In genomic region chr2:83816147-83816546, GRCm38 (mm10) we compare ENCODE assay signal across 29 mouse cellular contexts. TPM values are rescaled to one million over a fixed set of nuclear protein-coding genes. Genes with fewer than 3 reads are reported as not detected.
A peak's percentile ranks its signal among the peaks of the same experiment; 100 is the strongest.
DNase-seq lines count a peak whose midpoint lies in the region; ATAC-seq lines count a peak whose summit lies in the region.
"Had no signal": no experiment of that assay in that cellular context is flagged by ENCODE, and none has a peak within 500 bp of the region (broad histone marks: within the 10 kb centered on the region; RNA-seq: fewer than 3 reads in every experiment).

No protein-coding gene starts in this region.

- no peak overlapping the region for H3K4me2 ChIP-seq in hindbrain, embryonic 12.5 days (replicated peaks)
- no peak overlapping the region for H3K4me2 ChIP-seq in hindbrain, embryonic 13.5 days
- peak overlapping the region; percentile 68; the same call in 1 of the 2 replicates for H3K4me2 ChIP-seq in midbrain, embryonic 14.5 days (ENCODE audit: low read length)
- peak overlapping the region; percentile 27; the same call in 1 of the 2 replicates for H3K4me2 ChIP-seq in midbrain, embryonic 15.5 days
- H3K4me2 ChIP-seq: forebrain, embryonic 15.5 days; heart, embryonic 11.5 days; liver, embryonic 12.5 days had no signal

- H3K27ac ChIP-seq in hindbrain, embryonic 12.5 days = no peak overlapping the region
- no peak overlapping the region for H3K27ac ChIP-seq in hindbrain, embryonic 13.5 days
- 0 out of 2 replicates have a peak overlapping the region, but pooled peaks have one; percentile 14 for H3K27ac ChIP-seq in midbrain, embryonic 14.5 days (replicated peaks; ENCODE audit: low read depth, low read length)
- no peak overlapping the region for H3K27ac ChIP-seq in midbrain, embryonic 10.5 days (replicated peaks)
- peak overlapping the region; percentile 29; the same call in 1 of the 2 replicates for H3K27ac ChIP-seq in midbrain, embryonic 15.5 days
- H3K27ac ChIP-seq: forebrain, embryonic 15.5 days; liver, embryonic 12.5 days; stomach, postnatal 0 days had no signal

- 57% methylated on average over 6 of the region's 6 CpGs for WGBS in hindbrain, embryonic 12.5 days
- 37% methylated on average over 6 of the region's 6 CpGs for WGBS in hindbrain, embryonic 13.5 days
- 44% methylated on average over 6 of the region's 6 CpGs for WGBS in midbrain, embryonic 14.5 days
- WGBS in midbrain, embryonic 10.5 days = 85% methylated on average over 6 of the region's 6 CpGs
- 56% methylated on average over 6 of the region's 6 CpGs for WGBS in midbrain, embryonic 15.5 days

- peak; percentile 33; the same call in 1 of the 2 replicates for ATAC-seq in hindbrain, embryonic 12.5 days (ENCODE audit: low FRiP score)
- no peak for ATAC-seq in hindbrain, embryonic 13.5 days (ENCODE audit: low FRiP score)
- ATAC-seq in midbrain, embryonic 14.5 days (ENCODE audit: low FRiP score, low TSS enrichment) = no peak
- ATAC-seq in midbrain, embryonic 15.5 days (replicated peaks) = no peak
- ATAC-seq: CD4-positive, CD25-positive, alpha-beta regulatory T cell, adult 4 months; forebrain, embryonic 15.5 days; intestine, postnatal 0 days; liver, embryonic 12.5 days; liver, postnatal 0 days had no signal

- H3K4me3 ChIP-seq in hindbrain, embryonic 12.5 days = no peak overlapping the region
- no peak overlapping the region for H3K4me3 ChIP-seq in hindbrain, embryonic 13.5 days
- no peak overlapping the region for H3K4me3 ChIP-seq in midbrain, embryonic 14.5 days (replicated peaks; ENCODE audit: low read depth, low read length)
- no peak overlapping the region for H3K4me3 ChIP-seq in midbrain, embryonic 10.5 days
- no peak overlapping the region for H3K4me3 ChIP-seq in midbrain, embryonic 15.5 days
- H3K4me3 ChIP-seq: forebrain, embryonic 15.5 days; liver, embryonic 12.5 days had no signal

- no peaks in the 10 kb centered on the region for H3K9me3 ChIP-seq in hindbrain, embryonic 12.5 days (replicated peaks)
- no peaks in the 10 kb centered on the region for H3K9me3 ChIP-seq in hindbrain, embryonic 13.5 days
- H3K9me3 ChIP-seq in midbrain, embryonic 14.5 days (ENCODE audit: control insufficient read depth, low read length) = no peaks in the 10 kb centered on the region
- H3K9me3 ChIP-seq in midbrain, embryonic 10.5 days (replicated peaks) = no peaks in the 10 kb centered on the region
- no peaks in the 10 kb centered on the region for H3K9me3 ChIP-seq in midbrain, embryonic 15.5 days
- H3K9me3 ChIP-seq: forebrain, embryonic 15.5 days; liver, embryonic 12.5 days had no signal

- DNase-seq in midbrain, embryonic 14.5 days = peak; percentile 58
- DNase-seq in midbrain, embryonic 10.5 days (ENCODE audit: low spot score) = no peak
- DNase-seq in urinary bladder, postnatal 14 days (ENCODE audit: low spot score) = no peak
- DNase-seq in heart, adult 8-10 months (ENCODE audit: low spot score) = no peak
- DNase-seq: adrenal gland, postnatal 14 days; cerebellum, adult 2 months; cerebellum, postnatal 14 days; gastrocnemius, postnatal 25 days; heart, adult 11 months; heart, postnatal 36 days; kidney, postnatal 25 days; layer of hippocampus, postnatal 36 days; left cerebral cortex, postnatal 4 days; liver, postnatal 0 days; lung, postnatal 36 days; right cerebral cortex, adult 18-20 months; right cerebral cortex, postnatal 4 days; thymus, adult 2 months; thymus, postnatal 4 days had no signal

- H3K4me1 ChIP-seq in hindbrain, embryonic 12.5 days = peaks cover 24% of the 10 kb centered on the region
- H3K4me1 ChIP-seq in hindbrain, embryonic 13.5 days (replicated peaks) = peaks cover 33% of the 10 kb centered on the region
- H3K4me1 ChIP-seq in midbrain, embryonic 14.5 days (ENCODE audit: control insufficient read depth, insufficient read depth, low read length) = peaks cover 24% of the 10 kb centered on the region
- peaks cover 27% of the 10 kb centered on the region for H3K4me1 ChIP-seq in midbrain, embryonic 10.5 days
- peaks cover 38% of the 10 kb centered on the region for H3K4me1 ChIP-seq in midbrain, embryonic 15.5 days

- no peaks in the 10 kb centered on the region for H3K27me3 ChIP-seq in hindbrain, embryonic 12.5 days
- no peaks in the 10 kb centered on the region for H3K27me3 ChIP-seq in hindbrain, embryonic 13.5 days
- H3K27me3 ChIP-seq in midbrain, embryonic 14.5 days (ENCODE audit: control insufficient read depth, insufficient read depth, low read length) = no peaks in the 10 kb centered on the region
- H3K27me3 ChIP-seq in midbrain, embryonic 10.5 days (ENCODE audit: low read depth, poor library complexity, severe bottlenecking) = peaks cover 9% of the 10 kb centered on the region; the same call in 1 of the 2 replicates
- H3K27me3 ChIP-seq in midbrain, embryonic 15.5 days (replicated peaks) = no peaks in the 10 kb centered on the region
- H3K27me3 ChIP-seq: forebrain, embryonic 15.5 days had no signal

- no peaks in the 10 kb centered on the region for H3K36me3 ChIP-seq in hindbrain, embryonic 12.5 days
- H3K36me3 ChIP-seq in hindbrain, embryonic 13.5 days = no peaks in the 10 kb centered on the region
- no peaks in the 10 kb centered on the region for H3K36me3 ChIP-seq in midbrain, embryonic 14.5 days (ENCODE audit: control insufficient read depth, insufficient read depth, low read length)
- H3K36me3 ChIP-seq in midbrain, embryonic 10.5 days = no peaks in the 10 kb centered on the region
- no peaks in the 10 kb centered on the region for H3K36me3 ChIP-seq in midbrain, embryonic 15.5 days (replicated peaks)
- H3K36me3 ChIP-seq: forebrain, embryonic 15.5 days; liver, embryonic 12.5 days had no signal

- no peak overlapping the region for H3K9ac ChIP-seq in hindbrain, embryonic 12.5 days
- H3K9ac ChIP-seq in hindbrain, embryonic 13.5 days = no peak overlapping the region
- no peak overlapping the region for H3K9ac ChIP-seq in midbrain, embryonic 14.5 days (replicated peaks; ENCODE audit: low read length)
- no peak overlapping the region for H3K9ac ChIP-seq in midbrain, embryonic 15.5 days
- H3K9ac ChIP-seq: forebrain, embryonic 15.5 days; liver, embryonic 12.5 days; liver, postnatal 0 days had no signal

RNA-seq across cellular contexts. Expression of gene Fam171b, which starts 3.7 kb away (rescaled TPM):
- polyA plus RNA-seq in hindbrain, embryonic 12.5 days (2016; fragmentation: Nextera tagmentation; extraction: Ambion mirVana) = 53.2 and 55.9 TPM in 2 replicates
- polyA plus RNA-seq in hindbrain, embryonic 13.5 days (2015; fragmentation: Nextera tagmentation; extraction: Ambion mirVana) = 64.6 and 66.3 TPM in 2 replicates
- polyA plus RNA-seq in midbrain, embryonic 14.5 days (2014; fragmentation: Nextera tagmentation; extraction: Ambion mirVana) = 73.5 and 91.0 TPM in 2 replicates
- polyA plus RNA-seq in midbrain, embryonic 10.5 days (2016; fragmentation: Nextera tagmentation; extraction: Ambion mirVana) = 24.3 and 32.6 TPM in 2 replicates
- polyA plus RNA-seq in midbrain, embryonic 15.5 days (2015; fragmentation: Nextera tagmentation; extraction: Ambion mirVana) = 75.9 and 82.2 TPM in 2 replicates
- under 1 TPM; 0.40 to 0.94 (median 0.55) TPM for total RNA-seq in heart, adult 8-10 months (2022)
- total RNA-seq: neutrophil, adult 5-6 weeks had no signal

Comparison
In these comparisons a context has a peak if more than half of its experiments do, and no peak if none do; other contexts are left out.
1. H3K27ac ChIP-seq: peak in midbrain, embryonic 14.5 days (single experiment) and midbrain, embryonic 15.5 days (single experiment); none in hindbrain, embryonic 12.5 days (single experiment), hindbrain, embryonic 13.5 days (single experiment) and midbrain, embryonic 10.5 days (single experiment).
2. H3K4me2 ChIP-seq: peak in midbrain, embryonic 14.5 days (single experiment) and midbrain, embryonic 15.5 days (single experiment); none in hindbrain, embryonic 12.5 days (single experiment) and hindbrain, embryonic 13.5 days (single experiment).